Mouse (Mus musculus) heart, postnatal 36 days (tissue): ENCODE results near the gene Unc5b. TPM values are rescaled to one million over a fixed set of nuclear protein-coding genes. Genes with fewer than 3 reads are reported as not detected.
"Not testable (repeated sequence)": the region's sequence is repeated elsewhere in the genome, so short reads cannot be mapped to it uniquely, and the experiment has no call there.

Experiments used
- DNase-seq, 2 experiments: peaks; one replicate each; pipeline ENCODE4 v3.0.0; 2021 to 2022
- intact Hi-C: fragments of 180-260 bp; cut with DNase I; formaldehyde crosslinking; loops from one replicate; pipeline ENCODE4 v1.15.1; 2025
- total RNA-seq, 2 experiments: library from RNA; stranded (reverse); gene quantifications; 2 replicates each; pipeline ENCODE4 v1.2.3; 2021

Gene Unc5b
- 10 to 100 TPM; 14.5 to 14.7 TPM for total RNA-seq

DNA sequence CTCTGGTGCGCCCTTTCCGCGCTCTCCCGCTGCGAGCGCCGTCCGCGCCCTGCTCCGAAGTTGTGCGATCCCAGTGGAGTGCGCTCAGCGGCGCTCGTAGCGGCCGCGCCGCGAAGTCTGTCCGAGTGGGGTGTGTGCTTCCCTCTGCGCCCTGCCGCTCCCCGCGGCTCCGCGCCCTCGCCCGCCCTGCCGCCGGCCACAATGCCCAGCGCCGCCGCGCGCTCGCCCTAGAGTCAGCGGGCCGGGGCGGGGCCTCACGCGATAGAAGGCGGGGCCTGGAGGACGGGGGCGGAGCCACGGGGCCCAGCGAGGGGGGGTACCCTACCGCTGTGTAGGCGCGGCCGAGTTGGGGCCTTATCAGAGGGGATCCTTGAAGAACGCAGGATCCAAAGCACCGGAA, at the start of gene Unc5b:
Unc5b (minus strand) TSS at position 203 of the 400 bp plus-strand sequence.
- peak; percentile 99 for DNase-seq
- intact Hi-C loops = loop anchor here (1.0 to 5.0 kb wide), 3 partner anchors 23 to 479 kb away; no protein-coding TSS in a partner anchor

DNA sequence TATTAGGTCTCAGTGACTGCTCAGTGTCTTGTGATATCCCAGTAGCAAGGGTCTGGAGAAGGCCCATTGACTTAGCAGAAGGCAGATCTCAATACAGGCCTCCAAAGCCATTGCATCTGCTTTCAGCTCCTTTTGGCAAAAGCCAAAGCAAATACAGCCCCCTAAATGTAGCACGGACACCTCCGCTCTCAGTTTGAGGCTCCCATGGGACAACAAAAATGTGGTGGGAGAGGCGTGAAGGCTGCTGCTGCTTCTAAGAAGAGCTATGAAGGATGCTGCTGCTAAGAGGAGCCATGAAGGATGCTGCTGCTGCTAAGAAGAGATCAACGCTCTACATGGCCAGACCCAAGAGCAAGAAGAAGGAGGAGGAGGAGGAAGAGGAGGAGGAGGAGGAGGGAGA, 48.4 kb upstream of the Unc5b start:
- no peak for DNase-seq
- intact Hi-C loops = no loop called here

- intact Hi-C loops = no loop called here
- no peak for DNase-seq
These were observed 45.7 kb upstream of the Unc5b start for GRCm38 (mm10) chr10:60877075-60877474.

- DNase-seq = no peak
- intact Hi-C loops = no loop called here
These were observed 43.6 kb upstream of the Unc5b start for GRCm38 (mm10) chr10:60875011-60875410.

DNA sequence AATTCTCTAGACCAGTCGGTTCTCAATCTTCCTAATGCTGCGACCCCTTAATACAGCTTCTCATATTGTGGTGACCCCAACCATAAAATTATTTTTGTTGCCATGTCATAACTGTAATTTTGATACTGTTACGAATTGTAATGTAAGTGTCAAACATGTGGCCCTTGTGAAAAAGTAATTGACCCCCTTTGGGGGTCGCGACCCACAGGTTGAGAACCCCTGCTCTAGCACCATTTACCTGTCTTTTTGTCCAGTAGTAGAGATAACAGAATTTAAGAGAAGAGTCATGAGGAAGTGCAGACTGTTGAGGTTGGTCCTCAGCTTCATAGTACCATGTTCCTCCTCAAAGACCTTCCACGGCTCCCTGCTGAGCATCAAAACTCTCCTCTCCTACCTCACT, 31.9 kb upstream of the Unc5b start:
- intact Hi-C loops = no loop called here
- no peak for DNase-seq

DNA sequence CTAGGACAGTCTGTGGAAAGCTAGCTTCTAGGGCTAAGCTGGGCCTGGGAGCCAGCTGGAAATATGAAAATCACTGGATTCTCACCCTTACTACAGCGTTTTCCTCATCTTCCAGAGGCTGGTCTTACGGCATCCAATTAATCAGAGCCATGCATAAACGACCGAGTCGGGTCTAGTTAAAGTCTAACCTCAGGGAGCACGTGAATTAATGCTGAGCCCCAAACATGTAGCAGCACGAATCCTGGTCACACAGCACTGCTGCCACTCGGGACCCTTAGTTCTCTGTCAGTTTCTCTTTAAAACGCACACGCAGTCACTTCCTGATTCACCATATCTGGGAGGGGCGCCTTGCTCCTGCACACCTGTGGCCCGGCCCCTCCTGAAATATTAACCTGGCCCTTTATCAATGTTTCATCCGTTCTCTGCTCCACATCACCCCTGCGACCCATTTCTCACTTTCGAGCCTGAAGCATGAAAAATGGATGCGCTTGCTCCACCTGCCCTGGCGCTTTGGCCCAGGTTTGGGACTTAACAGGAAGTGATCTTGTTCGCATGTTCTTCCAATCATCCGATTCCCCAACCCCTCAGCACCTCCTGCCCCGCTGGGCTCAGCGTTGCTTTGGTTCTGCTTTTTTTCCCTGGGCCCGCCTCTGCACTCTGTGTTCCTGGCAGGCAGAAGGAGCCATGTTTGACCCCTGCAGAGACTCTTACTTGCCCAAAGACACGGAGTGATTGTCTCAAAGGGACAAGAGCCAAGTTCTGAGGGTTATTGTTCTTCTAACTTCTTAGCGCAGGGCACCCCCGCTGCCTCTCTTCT, 31.3 kb upstream of the Unc5b start:
- intact Hi-C loops = no loop called here
- DNase-seq = no peak

DNA sequence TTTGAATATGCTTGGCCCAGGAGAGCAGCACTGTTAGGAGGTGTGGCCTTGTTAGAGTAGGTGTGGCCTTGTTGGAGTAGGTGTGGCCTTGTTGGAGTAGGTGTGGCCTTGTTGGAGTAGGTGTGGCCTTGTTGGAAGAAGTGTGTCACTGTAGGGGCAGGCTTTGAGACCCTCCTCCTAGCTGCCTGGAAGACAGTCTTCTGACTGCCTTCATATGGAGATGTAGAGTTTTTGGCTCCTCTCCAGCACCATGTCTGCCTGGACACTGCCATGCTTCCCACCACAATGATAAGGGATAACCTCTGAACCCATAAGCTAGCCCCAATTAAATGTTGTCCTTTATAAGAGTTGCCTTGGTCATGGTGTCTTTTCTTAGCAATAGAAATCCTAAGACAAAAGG, 13.9 kb upstream of the Unc5b start:
- DNase-seq, intact Hi-C loops: not testable (repeated sequence)

DNA sequence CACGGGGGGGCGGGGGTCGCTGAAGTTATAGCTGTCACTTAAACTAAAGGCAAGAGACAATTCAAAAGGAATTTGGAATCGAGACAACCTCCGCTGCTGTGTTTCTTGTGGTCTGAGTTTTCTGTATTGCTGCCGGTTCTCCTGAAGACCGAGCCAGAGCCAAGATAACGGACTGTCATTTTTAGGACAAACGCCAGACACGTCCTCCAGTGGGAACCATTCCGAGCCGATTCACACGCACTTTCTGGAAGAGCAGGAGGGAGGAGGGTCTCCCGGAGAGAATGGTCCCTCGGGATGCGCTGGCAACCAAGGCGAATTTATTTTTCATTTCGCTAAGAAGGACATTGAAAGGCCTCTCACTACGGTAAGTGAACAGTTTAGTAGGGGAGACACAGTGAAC, 7.4 kb upstream of the Unc5b start:
- intact Hi-C loops = loop anchor here (5.0 kb wide), 1 partner anchor 73 kb away; no protein-coding TSS in a partner anchor
- no peak for DNase-seq

DNA sequence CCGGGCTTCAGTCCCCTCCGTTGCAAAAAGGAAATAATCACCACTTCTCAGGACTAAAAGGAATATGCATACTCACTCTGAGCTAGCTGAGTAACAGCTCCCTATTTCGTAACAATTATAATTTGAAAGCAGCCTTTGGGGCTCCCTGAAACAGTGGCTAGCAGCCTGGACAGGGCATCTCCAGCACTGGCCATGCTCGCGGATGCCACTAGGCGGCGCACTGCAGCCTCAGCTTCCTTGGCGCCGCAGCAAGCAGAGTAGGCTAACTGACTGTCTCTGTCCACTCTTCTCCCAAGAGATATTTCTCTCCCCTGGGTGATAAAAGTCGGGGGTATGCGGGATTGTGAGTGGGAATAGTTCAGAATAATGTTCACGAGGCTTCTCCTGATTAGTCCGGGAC, 3.6 kb upstream of the Unc5b start:
- intact Hi-C loops = loop anchor here (1.0 to 5.0 kb wide), 5 partner anchors 56 to 483 kb away; no protein-coding TSS in a partner anchor
- DNase-seq = peak; percentile 84 to 91

DNA sequence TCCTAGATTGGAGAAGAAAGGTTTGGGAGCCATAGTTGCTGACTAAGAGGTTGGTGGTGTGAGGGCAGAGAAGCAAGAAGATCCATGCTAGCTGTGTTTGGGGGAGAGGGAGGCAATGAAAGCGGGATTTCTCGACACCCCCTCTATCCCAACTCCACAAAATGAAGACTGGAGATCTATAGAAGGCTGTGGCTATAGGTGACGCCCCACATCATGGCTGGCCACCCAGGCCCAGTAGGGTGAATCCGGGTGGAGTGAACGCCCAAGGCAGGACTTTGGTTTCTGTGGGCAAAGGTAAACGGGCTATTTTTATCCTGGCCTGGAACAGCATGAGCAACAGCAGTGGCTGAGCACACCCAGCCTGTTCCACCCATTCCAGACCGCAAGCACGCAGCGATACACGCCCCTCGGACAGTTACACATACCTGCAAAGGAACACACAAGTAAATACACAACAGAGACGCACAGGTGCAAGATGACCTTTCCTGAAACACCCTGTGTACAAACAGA, 1.3 kb upstream of the Unc5b start:
- intact Hi-C loops = loop anchor here (5.0 kb wide), 1 partner anchor 480 kb away; no protein-coding TSS in a partner anchor

GRCm38 (mm10) chr10:60830556-60831350, 628 bp downstream of the Unc5b start:
- intact Hi-C loops = loop anchor here (1.0 to 5.0 kb wide), 3 partner anchors 22 to 478 kb away; no protein-coding TSS in a partner anchor
- DNase-seq = peak in 1 of 2 experiments; percentile 45

More for the DNA sequence above, 1.3 kb upstream of the Unc5b start:
- DNase-seq = no peak

DNA sequence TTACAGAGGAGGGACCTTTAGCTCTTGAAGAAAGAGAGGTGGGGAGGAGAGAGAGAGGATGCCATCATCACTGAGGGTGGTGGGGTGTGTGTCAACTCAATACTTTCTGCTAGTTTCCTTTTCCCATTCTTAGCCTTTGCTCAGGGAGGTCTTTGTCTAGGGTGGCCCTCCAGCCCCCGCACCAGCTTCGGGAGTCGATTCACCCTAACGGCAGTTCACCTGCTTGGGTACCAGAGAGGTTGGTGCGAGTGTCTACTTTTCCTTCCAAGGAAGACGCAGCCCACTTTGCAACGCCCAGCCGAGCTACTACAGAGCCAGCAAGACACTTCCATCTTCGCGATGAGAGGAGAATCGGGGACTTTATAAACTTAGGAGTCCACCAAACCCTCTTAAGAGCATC, 1.4 kb downstream of the Unc5b start:
- no peak for DNase-seq
- intact Hi-C loops = loop anchor here (2.0 to 5.0 kb wide), 2 partner anchors 21 to 478 kb away; no protein-coding TSS in a partner anchor

DNA sequence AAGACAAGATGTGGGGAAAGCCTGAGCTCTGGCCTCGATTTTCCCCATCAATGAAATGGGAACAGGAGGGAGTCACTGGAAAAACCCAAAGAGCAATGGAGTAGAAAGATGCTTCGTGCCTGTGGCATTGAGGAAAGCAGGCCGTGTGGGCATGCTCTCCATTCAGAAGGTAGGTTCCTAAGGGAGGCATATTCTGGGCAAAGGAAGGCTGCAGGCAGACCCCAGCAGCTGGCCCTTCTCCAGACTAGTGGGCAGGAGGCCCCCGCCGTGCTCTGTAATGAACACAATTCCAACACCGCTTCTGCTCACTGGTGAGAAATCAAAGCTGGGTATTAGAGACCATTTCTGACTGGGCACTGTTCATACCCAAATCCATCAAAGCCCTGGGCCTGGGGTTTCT, 2.3 kb downstream of the Unc5b start:
- intact Hi-C loops = no loop called here
- no peak for DNase-seq

DNA sequence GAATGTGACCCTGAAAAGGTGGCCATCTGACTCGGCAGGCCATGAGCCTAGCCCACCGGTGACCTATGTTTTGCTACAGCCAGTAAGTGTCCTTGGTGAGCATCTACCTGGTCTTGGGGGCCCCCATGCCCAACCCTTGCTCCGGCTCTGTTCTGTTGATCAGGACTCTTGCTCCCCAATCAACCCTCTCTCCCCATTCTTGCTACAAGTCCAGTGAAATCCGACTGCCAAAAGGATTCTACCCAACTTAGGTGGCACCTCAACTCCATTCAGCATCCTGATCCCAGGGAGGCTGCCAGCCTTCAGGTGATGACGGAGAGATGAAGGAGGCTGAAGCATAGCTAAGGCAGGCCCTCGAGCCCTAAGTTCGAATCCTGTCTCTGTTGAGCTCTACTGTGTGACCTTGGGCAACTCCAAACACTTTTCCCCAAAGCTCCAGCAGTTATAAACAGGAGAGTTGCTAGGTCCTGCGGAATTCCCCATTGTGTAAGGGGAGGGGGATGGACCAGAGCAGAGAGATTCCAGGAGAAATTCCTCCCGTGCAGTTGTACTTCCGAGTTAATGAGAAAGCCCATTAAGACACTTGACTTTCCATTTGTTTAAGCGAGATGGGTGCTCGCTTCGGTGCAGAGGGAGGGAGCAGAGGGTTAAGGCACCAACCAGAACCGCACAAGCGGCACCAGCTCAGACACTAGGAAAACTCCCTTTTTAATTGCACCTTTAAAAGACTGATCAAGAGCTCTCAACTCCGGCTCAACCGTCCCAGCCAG, 3.3 kb downstream of the Unc5b start:
- intact Hi-C loops = no loop called here
- DNase-seq = no peak

DNA sequence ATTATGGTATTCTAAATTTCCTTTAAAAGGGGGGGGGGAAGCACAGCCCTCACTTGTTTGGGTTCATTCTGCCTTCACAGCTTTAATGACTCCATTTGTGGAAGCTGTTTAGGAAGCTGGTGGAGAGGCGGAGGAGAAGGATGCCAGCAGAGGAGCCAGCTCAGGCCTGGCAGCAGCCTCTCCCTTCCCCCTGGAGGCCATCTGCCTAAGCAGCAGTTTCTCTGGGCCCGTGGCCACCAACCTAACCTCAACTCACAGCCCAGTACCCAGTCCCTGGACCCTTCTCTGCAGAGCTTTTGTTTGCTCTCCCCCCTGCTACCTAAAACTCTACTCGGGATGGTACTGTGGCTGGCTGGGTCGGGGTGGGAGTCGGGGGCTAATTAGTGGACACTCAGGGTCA, 4.1 kb downstream of the Unc5b start:
- intact Hi-C loops = no loop called here
- no peak for DNase-seq

- intact Hi-C loops = no loop called here
- peak in 1 of 2 experiments; percentile 64 for DNase-seq
These were observed 4.7 kb downstream of the Unc5b start for GRCm38 (mm10) chr10:60826461-60827237.

GRCm38 (mm10) chr10:60825955-60826354, 5.4 kb downstream of the Unc5b start:
- DNase-seq = peak in 1 of 2 experiments; percentile 1
- intact Hi-C loops = no loop called here

DNA sequence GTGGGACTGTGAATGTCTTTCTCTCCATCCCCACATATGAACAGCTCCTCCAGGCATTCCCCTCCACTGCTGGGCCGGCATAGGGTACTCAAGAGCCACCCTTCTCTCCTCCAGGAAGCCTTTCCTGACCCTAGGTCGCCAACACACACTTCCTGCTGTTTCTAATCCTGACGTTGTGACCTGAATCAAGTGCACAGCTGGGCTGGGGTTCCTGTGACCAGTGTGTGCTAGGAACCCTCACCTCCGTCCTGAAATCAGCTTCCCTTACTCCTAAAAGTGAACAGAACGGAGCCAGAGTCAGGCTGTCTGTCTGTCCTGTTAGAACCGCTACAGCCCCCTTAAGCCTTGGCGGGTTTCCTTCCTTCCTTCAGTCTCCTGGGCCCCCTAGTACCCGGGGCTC, 7.6 kb downstream of the Unc5b start:
- peak in 1 of 2 experiments; percentile 4 for DNase-seq
- intact Hi-C loops = no loop called here

DNA sequence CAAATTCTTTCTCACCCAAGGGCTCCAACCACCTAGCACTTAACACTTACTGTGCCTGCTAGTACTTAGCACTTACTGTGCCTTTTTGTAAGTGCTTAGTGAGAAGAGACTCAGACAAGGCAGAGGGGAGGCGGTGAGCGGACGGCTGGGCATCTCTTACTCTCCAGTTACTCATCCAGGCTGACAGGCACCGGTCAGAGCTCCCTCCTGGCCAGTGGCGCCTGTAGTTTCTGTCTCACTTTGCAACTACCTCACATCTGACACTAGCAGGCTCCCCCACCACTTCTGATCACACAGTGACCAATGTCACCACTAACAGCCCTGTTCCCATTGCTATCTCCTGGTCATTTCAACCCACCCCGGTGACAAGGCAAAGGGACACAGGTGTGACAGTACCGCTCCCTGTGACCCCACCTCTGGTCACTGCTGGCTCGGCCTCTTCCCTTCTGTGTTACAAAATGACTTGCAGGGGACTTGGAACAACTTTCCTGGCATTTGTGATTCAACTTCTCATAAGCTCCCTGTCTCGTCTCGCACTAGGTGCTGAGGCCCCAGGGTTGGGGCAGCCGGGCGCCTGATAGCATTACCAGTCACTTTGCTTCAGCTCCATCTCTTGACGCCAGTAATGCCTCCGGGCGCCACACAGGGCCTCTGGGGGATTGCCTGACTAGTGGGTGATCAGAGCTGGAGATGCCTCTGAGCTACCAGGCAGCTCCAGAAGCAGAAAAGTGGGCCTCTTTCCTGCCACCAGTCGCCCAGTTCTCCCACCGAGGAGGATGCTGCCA, 8.5 kb downstream of the Unc5b start:
- intact Hi-C loops = no loop called here
- peak; percentile 1 to 5 for DNase-seq
